Mouse (Mus musculus) T-helper 2 cell (primary cell): ENCODE results near the gene Rab14.

Experiments
- in situ Hi-C: fragments of 300-600 bp; cut with MboI, MseI; formaldehyde crosslinking; loops from one replicate; pipeline ENCODE4 v1.15.1; 2025; ENCODE audit warnings: high pct_unique_total_duplicates

The Rab14 gene

GRCm38 (mm10) chr2:35199971-35200897 is 686 bp downstream of the Rab14 start:
- in situ Hi-C loops = no loop called here

DNA sequence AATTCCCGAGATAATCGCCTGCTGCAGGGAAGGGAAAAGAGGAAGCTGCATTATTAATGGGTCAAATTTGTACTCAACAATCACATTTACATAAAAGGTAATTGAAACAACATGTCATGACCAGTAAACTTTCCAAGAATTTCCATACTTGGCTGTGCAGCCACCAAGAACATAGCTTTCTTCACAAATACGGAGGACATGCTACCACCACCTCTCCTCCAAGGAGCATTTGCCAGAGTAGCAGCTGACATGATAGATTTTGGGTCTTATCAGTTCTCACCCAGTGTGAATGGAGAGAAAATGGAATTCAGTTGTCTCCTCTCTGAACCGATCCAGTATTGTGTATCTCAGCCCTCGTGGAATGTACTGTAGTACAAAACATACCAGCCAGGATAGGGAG is 1.4 kb downstream of the Rab14 start:
- in situ Hi-C loops = no loop called here

DNA sequence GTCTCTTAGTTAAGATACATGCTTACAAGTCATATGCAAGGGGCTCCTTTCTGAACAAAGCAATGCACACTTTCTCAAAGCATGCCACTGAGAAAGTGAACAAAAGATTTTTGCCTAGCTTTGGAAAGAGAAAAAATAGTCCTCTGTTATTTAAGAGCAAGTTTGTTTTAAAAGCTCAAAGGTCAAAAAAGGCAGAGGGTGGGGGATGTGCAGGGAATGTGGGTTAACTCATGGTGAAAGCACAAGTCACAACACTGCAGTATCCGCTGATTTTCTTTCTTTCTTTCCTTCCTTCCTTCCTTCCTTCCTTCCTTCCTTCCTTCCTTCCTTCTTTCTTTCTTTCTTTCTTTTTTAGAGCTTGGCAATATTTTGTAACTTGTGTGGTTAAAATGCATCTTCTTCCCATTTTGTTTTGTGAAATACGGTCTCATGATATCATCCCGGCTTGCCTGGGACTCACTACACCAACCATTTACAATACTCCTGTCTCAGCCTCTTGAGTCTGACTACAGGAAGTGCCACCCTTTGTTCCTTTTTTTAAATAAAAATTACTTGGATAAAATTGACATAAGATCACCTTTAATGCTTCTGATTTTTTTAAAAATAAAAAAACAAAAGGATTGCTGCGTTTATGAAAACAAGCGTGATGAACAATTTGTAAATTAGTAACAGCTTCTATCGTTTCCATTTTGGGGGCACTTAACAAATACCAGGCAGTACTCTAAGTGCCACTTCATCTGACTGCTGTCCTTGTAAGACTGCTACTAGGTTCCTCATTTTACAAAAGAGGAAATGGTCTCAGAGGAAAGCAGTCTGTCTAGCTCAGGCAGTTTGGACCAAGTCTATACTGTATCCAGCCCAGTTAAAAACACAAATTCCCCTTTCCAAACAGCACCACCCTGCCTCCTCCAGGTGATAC is 5.0 kb downstream of the Rab14 start:
- in situ Hi-C loops = no loop called here

GRCm38 (mm10) chr2:35193976-35194375 is 6.9 kb downstream of the Rab14 start:
- in situ Hi-C loops = no loop called here

- in situ Hi-C loops = loop anchor here (5.0 kb wide), 1 partner anchor 47 kb away; no protein-coding TSS in a partner anchor
Measured at GRCm38 (mm10) chr2:35188929-35189328, 12.0 kb downstream of the Rab14 start.

DNA sequence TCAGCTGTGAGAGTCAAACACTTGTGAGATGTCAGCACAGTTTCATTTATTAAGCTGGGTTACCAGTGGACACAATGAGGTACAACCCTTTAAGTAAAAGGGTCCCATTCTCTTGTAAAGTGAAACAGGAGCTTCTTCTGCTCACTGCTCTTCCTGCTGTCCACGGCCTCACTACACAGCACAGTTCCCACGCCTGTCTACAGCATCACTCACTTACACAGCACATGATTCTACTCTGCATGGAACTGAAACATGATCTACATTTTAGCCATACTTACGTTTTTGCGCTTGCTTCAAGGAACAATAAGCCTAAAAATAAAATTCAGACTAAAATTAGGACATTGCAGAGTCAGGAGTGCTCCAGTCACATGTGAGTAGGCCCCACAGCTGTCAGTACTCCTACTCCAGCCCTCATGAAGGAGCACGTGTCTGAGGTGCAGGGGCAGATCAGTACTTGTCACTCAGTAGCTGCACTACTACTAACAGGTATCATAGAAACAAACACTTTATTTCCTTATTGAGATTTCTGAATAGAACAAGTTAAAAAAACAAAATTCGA is 17.7 kb downstream of the Rab14 start:
- in situ Hi-C loops = no loop called here

DNA sequence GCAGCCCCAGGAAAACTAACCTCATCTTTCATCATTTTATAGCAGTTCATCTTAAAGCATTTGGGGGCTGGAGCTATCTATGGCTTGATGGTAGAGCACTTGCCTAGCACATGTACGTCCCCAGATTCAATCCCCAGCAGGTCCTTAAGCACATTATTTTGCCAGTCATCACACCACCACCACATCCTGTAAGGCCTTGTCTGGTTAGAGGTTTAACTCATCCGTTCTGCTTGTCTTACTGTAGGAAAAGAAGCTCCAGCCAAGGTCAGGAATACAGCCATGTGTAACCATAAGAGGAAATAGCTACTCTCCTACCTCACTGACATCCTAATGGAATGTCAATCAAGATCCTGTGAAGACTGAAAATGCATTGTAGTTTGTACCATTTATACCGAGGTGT is 22.8 kb downstream of the Rab14 start:
- in situ Hi-C loops = no loop called here

GRCm38 (mm10) chr2:35175281-35176065 is 25.4 kb downstream of the Rab14 start:
- in situ Hi-C loops = no loop called here

- in situ Hi-C loops = no loop called here
Measured at GRCm38 (mm10) chr2:35174100-35174499, 26.8 kb downstream of the Rab14 start.

- in situ Hi-C loops = no loop called here
Measured at GRCm38 (mm10) chr2:35173666-35174065, 27.3 kb downstream of the Rab14 start.

GRCm38 (mm10) chr2:35172246-35172645 is 28.7 kb downstream of the Rab14 start:
- in situ Hi-C loops = no loop called here

- in situ Hi-C loops = no loop called here
Measured at GRCm38 (mm10) chr2:35171341-35171861, 29.5 kb downstream of the Rab14 start.

DNA sequence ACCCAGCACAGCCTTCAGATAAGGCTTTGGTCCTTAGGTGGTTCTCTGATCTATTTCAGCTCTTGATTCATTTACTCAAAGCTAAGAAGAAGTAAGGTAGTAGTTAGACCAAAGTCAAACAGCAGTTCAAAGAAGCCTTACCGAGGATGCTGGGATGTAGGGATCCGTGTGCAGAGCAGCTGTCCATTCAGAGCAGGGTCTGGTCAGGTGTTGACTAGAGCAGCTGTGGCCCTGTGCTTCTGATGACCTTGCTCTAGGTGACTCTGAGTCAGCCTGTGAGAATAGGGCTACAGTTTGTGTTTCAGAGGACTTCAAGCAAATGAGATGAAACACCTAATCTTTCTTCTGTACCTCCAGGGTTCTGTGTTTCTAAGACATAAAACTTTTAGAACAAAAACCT is 31.5 kb downstream of the Rab14 start:
- in situ Hi-C loops = no loop called here

GRCm38 (mm10) chr2:35166816-35167215 is 34.1 kb downstream of the Rab14 start:
- in situ Hi-C loops = no loop called here

GRCm38 (mm10) chr2:35165416-35165815 is 35.5 kb downstream of the Rab14 start:
- in situ Hi-C loops = no loop called here

- in situ Hi-C loops = no loop called here
Measured at GRCm38 (mm10) chr2:35163396-35163795, 37.5 kb downstream of the Rab14 start.

- in situ Hi-C loops = no loop called here
Measured at GRCm38 (mm10) chr2:35161846-35162488, 39.0 kb downstream of the Rab14 start.

DNA sequence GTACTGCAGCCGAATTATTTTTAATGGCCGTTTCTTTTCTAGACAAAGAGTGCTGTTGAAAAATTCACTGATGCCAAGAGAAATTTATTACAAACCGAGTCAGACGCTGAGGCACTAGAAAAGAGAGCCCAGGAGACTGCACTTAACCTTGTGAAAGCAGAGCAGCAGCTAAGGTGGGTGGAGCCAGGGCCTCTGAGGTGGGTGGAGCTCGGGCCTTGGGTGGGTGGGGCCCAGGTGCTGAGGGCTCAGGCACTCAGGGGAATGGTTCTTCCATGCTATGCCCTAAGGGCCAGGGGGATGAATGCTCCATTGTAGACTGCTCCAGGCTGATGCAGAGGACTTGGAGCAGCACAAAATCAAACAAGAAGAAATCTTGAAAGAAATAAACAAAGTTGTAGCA is 40.7 kb downstream of the Rab14 start:
- in situ Hi-C loops = no loop called here

DNA sequence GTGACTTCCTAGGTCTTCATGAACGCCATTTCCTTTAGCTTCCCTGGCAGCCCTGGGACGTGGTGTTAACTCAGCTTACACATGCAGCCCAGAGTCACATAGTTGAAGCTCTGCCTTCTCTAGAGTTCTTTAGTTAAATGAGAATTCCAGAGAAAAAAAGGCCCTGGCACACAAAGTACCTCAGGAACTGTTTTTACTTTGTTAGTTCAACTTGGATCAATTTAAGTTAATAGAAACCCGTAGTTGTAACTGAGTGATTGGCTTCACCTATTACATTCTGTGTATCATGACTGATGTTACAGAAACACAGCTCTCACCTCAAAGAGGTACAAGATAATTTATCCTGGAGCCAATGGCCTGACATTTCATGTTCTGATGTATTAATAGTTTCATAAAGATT is 42.6 kb downstream of the Rab14 start:
- in situ Hi-C loops = no loop called here

- in situ Hi-C loops = no loop called here
Measured at GRCm38 (mm10) chr2:35157836-35158235, 43.1 kb downstream of the Rab14 start.

- in situ Hi-C loops = no loop called here
Measured at GRCm38 (mm10) chr2:35156985-35157384, 43.9 kb downstream of the Rab14 start.
